Mouse (Mus musculus) erythroblast, adult 5-6 weeks (primary cell): ENCODE results near the gene 4931409K22Rik. TPM values are rescaled to one million over a fixed set of nuclear protein-coding genes. Genes with fewer than 3 reads are reported as not detected.

Source experiments
- ATAC-seq: replicated peaks from 2 replicates; pipeline ENCODE4 v1.8.0; 2016; ENCODE audit warnings: moderate number of reproducible peaks, mild to moderate bottlenecking, moderate TSS enrichment, inconsistent platforms; ENCODE audit not compliant: poor library complexity, low FRiP score, severe bottlenecking
- total RNA-seq, 2 experiments: library from RNA; stranded (forward) in 1 of 2; stranded (reverse) in 1 of 2; fragments of 150-400 nt in 1 of 2; fragments of 200-764, 138-1000 nt in 1 of 2; gene quantifications; 2 replicates each; pipeline versions ENCODE4 v1.2.3 to v1.2.4; 2015 to 2017; ENCODE audit warnings: low replicate concordance in 2 of 2

The 4931409K22Rik gene
- total RNA-seq, 2 experiments from 2014 or later: not detected

- ATAC-seq: no peak
Measured at GRCm38 (mm10) chr5:24512271-24512670, 44.3 kb downstream of the 4931409K22Rik start.

- ATAC-seq: no peak
Measured at GRCm38 (mm10) chr5:24510635-24511034, 46.0 kb downstream of the 4931409K22Rik start.

- no peak for ATAC-seq
Measured at GRCm38 (mm10) chr5:24508406-24508805, 48.2 kb downstream of the 4931409K22Rik start.

- ATAC-seq: no peak
Measured at GRCm38 (mm10) chr5:24505513-24505912, 51.1 kb downstream of the 4931409K22Rik start.

- no peak for ATAC-seq
Measured at GRCm38 (mm10) chr5:24502786-24503185, 53.8 kb downstream of the 4931409K22Rik start.

GRCm38 (mm10) chr5:24500851-24501250, 55.8 kb downstream of the 4931409K22Rik start:
- no peak for ATAC-seq

GRCm38 (mm10) chr5:24499113-24499512, 57.5 kb downstream of the 4931409K22Rik start:
- no peak for ATAC-seq

GRCm38 (mm10) chr5:24497526-24497925, 59.1 kb downstream of the 4931409K22Rik start:
- no peak for ATAC-seq

GRCm38 (mm10) chr5:24496756-24497155, 59.9 kb downstream of the 4931409K22Rik start:
- no peak for ATAC-seq

- ATAC-seq: no peak
Measured at GRCm38 (mm10) chr5:24495019-24495418, 61.6 kb downstream of the 4931409K22Rik start.

Other genes with a start within 250 kb of the 4931409K22Rik start
- not detected in 2 replicates for gene Kcnh2, start 205.2 kb downstream of the 4931409K22Rik start, total RNA-seq (2015; ENCODE audit: low replicate concordance)
- 0.14 TPM in 1 of 2 replicates, not detected in the other for gene Kcnh2, start 205.2 kb downstream of the 4931409K22Rik start, total RNA-seq (2017; ENCODE audit: low replicate concordance)
- not detected in 2 replicates for gene Nos3, start 192.0 kb downstream of the 4931409K22Rik start, total RNA-seq (2015; ENCODE audit: low replicate concordance)
- gene Nos3, start 192.0 kb downstream of the 4931409K22Rik start, total RNA-seq (2017; ENCODE audit: low replicate concordance): not detected in 2 replicates
- gene Atg9b, start 164.7 kb downstream of the 4931409K22Rik start, total RNA-seq (2015; ENCODE audit: low replicate concordance): not detected in 2 replicates
- gene Atg9b, start 164.7 kb downstream of the 4931409K22Rik start, total RNA-seq (2017; ENCODE audit: low replicate concordance): not detected in 2 replicates
- gene Abcb8, start 163.1 kb downstream of the 4931409K22Rik start, total RNA-seq (2015; ENCODE audit: low replicate concordance): 11.3 and 22.7 TPM in 2 replicates
- 2.9 and 5.5 TPM in 2 replicates for gene Abcb8, start 163.1 kb downstream of the 4931409K22Rik start, total RNA-seq (2017; ENCODE audit: low replicate concordance)
- gene Asic3, start 143.4 kb downstream of the 4931409K22Rik start, total RNA-seq (2015; ENCODE audit: low replicate concordance): not detected in 2 replicates
- gene Asic3, start 143.4 kb downstream of the 4931409K22Rik start, total RNA-seq (2017; ENCODE audit: low replicate concordance): 1.3 TPM in 1 of 2 replicates, not detected in the other
- gene Cdk5, start 133.3 kb downstream of the 4931409K22Rik start, total RNA-seq (2015; ENCODE audit: low replicate concordance): 0.58 and 4.2 TPM in 2 replicates
- gene Cdk5, start 133.3 kb downstream of the 4931409K22Rik start, total RNA-seq (2017; ENCODE audit: low replicate concordance): 2.5 and 3.5 TPM in 2 replicates
- gene Slc4a2, start 133.0 kb downstream of the 4931409K22Rik start, total RNA-seq (2015; ENCODE audit: low replicate concordance): 1.7 and 16.1 TPM in 2 replicates
- gene Slc4a2, start 133.0 kb downstream of the 4931409K22Rik start, total RNA-seq (2017; ENCODE audit: low replicate concordance): 6.3 and 15.9 TPM in 2 replicates
- gene Fastk, start 111.5 kb downstream of the 4931409K22Rik start, total RNA-seq (2015; ENCODE audit: low replicate concordance): 9.2 and 25.1 TPM in 2 replicates
- gene Fastk, start 111.5 kb downstream of the 4931409K22Rik start, total RNA-seq (2017; ENCODE audit: low replicate concordance): 4.3 and 9.1 TPM in 2 replicates
- gene Tmub1, start 109.0 kb downstream of the 4931409K22Rik start, total RNA-seq (2015; ENCODE audit: low replicate concordance): 2.9 and 3.7 TPM in 2 replicates
- gene Tmub1, start 109.0 kb downstream of the 4931409K22Rik start, total RNA-seq (2017; ENCODE audit: low replicate concordance): 2.0 and 4.3 TPM in 2 replicates
- 1.0 and 3.5 TPM in 2 replicates for gene Agap3, start 104.6 kb downstream of the 4931409K22Rik start, total RNA-seq (2015; ENCODE audit: low replicate concordance)
- 10.5 and 14.5 TPM in 2 replicates for gene Agap3, start 104.6 kb downstream of the 4931409K22Rik start, total RNA-seq (2017; ENCODE audit: low replicate concordance)
- gene Gbx1, start 29.6 kb downstream of the 4931409K22Rik start, total RNA-seq (2015; ENCODE audit: low replicate concordance): not detected in 2 replicates
- gene Gbx1, start 29.6 kb downstream of the 4931409K22Rik start, total RNA-seq (2017; ENCODE audit: low replicate concordance): not detected in 2 replicates
- not detected in 2 replicates for gene Asb10, start 15.8 kb downstream of the 4931409K22Rik start, total RNA-seq (2015; ENCODE audit: low replicate concordance)
- gene Asb10, start 15.8 kb downstream of the 4931409K22Rik start, total RNA-seq (2017; ENCODE audit: low replicate concordance): 0.14 TPM in 1 of 2 replicates, not detected in the other
- gene Abcf2, start 20.7 kb upstream of the 4931409K22Rik start, total RNA-seq (2015; ENCODE audit: low replicate concordance): 7.1 and 9.8 TPM in 2 replicates
- 17.4 and 22.3 TPM in 2 replicates for gene Abcf2, start 20.7 kb upstream of the 4931409K22Rik start, total RNA-seq (2017; ENCODE audit: low replicate concordance)
- 0.96 and 1.3 TPM in 2 replicates for gene Chpf2, start 29.9 kb upstream of the 4931409K22Rik start, total RNA-seq (2015; ENCODE audit: low replicate concordance)
- 1.6 and 3.6 TPM in 2 replicates for gene Chpf2, start 29.9 kb upstream of the 4931409K22Rik start, total RNA-seq (2017; ENCODE audit: low replicate concordance)
- not detected in 2 replicates for gene Smarcd3, start 67.6 kb upstream of the 4931409K22Rik start, total RNA-seq (2015; ENCODE audit: low replicate concordance)
- 0.42 TPM in 1 of 2 replicates, not detected in the other for gene Smarcd3, start 67.6 kb upstream of the 4931409K22Rik start, total RNA-seq (2017; ENCODE audit: low replicate concordance)
- 17.7 and 23.6 TPM in 2 replicates for gene Nub1, start 128.7 kb upstream of the 4931409K22Rik start, total RNA-seq (2015; ENCODE audit: low replicate concordance)
- gene Nub1, start 128.7 kb upstream of the 4931409K22Rik start, total RNA-seq (2017; ENCODE audit: low replicate concordance): 41.7 and 52.3 TPM in 2 replicates
- gene Wdr86, start 173.9 kb upstream of the 4931409K22Rik start, total RNA-seq (2015; ENCODE audit: low replicate concordance): not detected in 2 replicates
- not detected in 2 replicates for gene Wdr86, start 173.9 kb upstream of the 4931409K22Rik start, total RNA-seq (2017; ENCODE audit: low replicate concordance)
- not detected in 2 replicates for gene Crygn, start 201.2 kb upstream of the 4931409K22Rik start, total RNA-seq (2015; ENCODE audit: low replicate concordance)
- not detected in 2 replicates for gene Crygn, start 201.2 kb upstream of the 4931409K22Rik start, total RNA-seq (2017; ENCODE audit: low replicate concordance)